Mouse (Mus musculus) adrenal gland, postnatal 4 days (tissue): ENCODE results near the gene Slco1a1. TPM values are rescaled to one million over a fixed set of nuclear protein-coding genes. Genes with fewer than 3 reads are reported as not detected.
"Not testable (repeated sequence)": the region's sequence is repeated elsewhere in the genome, so short reads cannot be mapped to it uniquely, and the experiment has no call there.

Experiments
- DNase-seq, 2 experiments: peaks; one replicate each; pipeline ENCODE4 v3.0.0; 2021 to 2022; ENCODE audit warnings: low spot score in 2 of 2, mixed read lengths in 2 of 2
- long read RNA-seq, 2 experiments: library from polyadenylated mRNA; stranded (forward); transcript quantifications; one replicate each; pipeline ENCODE4 v2.0.0; 2021
- total RNA-seq, 2 experiments: library from RNA; stranded (reverse); gene quantifications; 2 replicates each; pipeline ENCODE4 v1.2.3; 2021

Slco1a1 gene
- total RNA-seq = under 1 TPM in 1 of 2 experiments, not detected in 1; 0.34 TPM
- long read RNA-seq, experiment 1 = 0 reads
- long read RNA-seq, experiment 2 = 0 reads

- DNase-seq = no peak
Observed at GRCm38 (mm10) chr6:141946862-141947261, at the start of gene Slco1a1. Gene Slco1a1, minus strand, starts transcription at chr6:141946962.

GRCm38 (mm10) chr6:141986772-141987171 lies 40.0 kb upstream of the Slco1a1 start:
- DNase-seq = no peak

- DNase-seq = no peak
Observed at GRCm38 (mm10) chr6:141984644-141985043, 37.9 kb upstream of the Slco1a1 start.

- DNase-seq = no peak
Observed at GRCm38 (mm10) chr6:141962420-141962819, 15.7 kb upstream of the Slco1a1 start.

- DNase-seq = no peak
Observed at GRCm38 (mm10) chr6:141961861-141962260, 15.1 kb upstream of the Slco1a1 start.

GRCm38 (mm10) chr6:141960482-141960881 lies 13.7 kb upstream of the Slco1a1 start:
- DNase-seq = no peak

GRCm38 (mm10) chr6:141940451-141940850 lies 6.3 kb downstream of the Slco1a1 start:
- DNase-seq = no peak

- no peak for DNase-seq
Observed at GRCm38 (mm10) chr6:141898197-141898596, 48.6 kb downstream of the Slco1a1 start.

- no peak for DNase-seq
Observed at GRCm38 (mm10) chr6:141889723-141890122, 57.0 kb downstream of the Slco1a1 start.

GRCm38 (mm10) chr6:141888248-141888647 lies 58.5 kb downstream of the Slco1a1 start:
- DNase-seq = no peak

GRCm38 (mm10) chr6:141882581-141882980 lies 64.2 kb downstream of the Slco1a1 start:
- no peak for DNase-seq

- DNase-seq = not testable (repeated sequence)
Observed at GRCm38 (mm10) chr6:141875742-141876141, 71.0 kb downstream of the Slco1a1 start.

- DNase-seq = no peak
Observed at GRCm38 (mm10) chr6:141871711-141872110, 75.1 kb downstream of the Slco1a1 start.

- no peak for DNase-seq
Observed at GRCm38 (mm10) chr6:141868735-141869134, 78.0 kb downstream of the Slco1a1 start.

- DNase-seq = no peak
Observed at GRCm38 (mm10) chr6:141866026-141866425, 80.7 kb downstream of the Slco1a1 start.

- no peak for DNase-seq
Observed at GRCm38 (mm10) chr6:141857735-141858531, 88.8 kb downstream of the Slco1a1 start.

Other genes with a start within 250 kb of the Slco1a1 start
- gene Gm5724, start 173.2 kb downstream of the Slco1a1 start, total RNA-seq = not detected
- 1 to 10 TPM; 1.2 to 1.3 TPM for gene Slco1a4, start 90.8 kb downstream of the Slco1a1 start, total RNA-seq
- not detected for gene Gm6614, start 64.5 kb upstream of the Slco1a1 start, total RNA-seq